Mouse (Mus musculus) thymus, adult 2 months (tissue): ENCODE data around the gene Platr17.

Experiments
- CTCF ChIP-seq: fragments of 200-500 bp; IDR thresholded peaks from 2 replicates; pipeline ENCODE4 v1.5.1; 2012; ENCODE audit warnings: mild to moderate bottlenecking, control low read depth, low read length, moderate library complexity, borderline replicate concordance; ENCODE audit not compliant: control insufficient read depth, poor library complexity, insufficient read depth; ENCODE audit errors: extremely low read depth
- POLR2A ChIP-seq: fragments of 200-500 bp; IDR thresholded peaks from 2 replicates; pipeline ENCODE4 v1.6.1; 2012; ENCODE audit warnings: mild to moderate bottlenecking, low read length, control low read depth, moderate library complexity; ENCODE audit not compliant: control insufficient read depth, poor library complexity, insufficient read depth; ENCODE audit errors: extremely low read depth

DNA sequence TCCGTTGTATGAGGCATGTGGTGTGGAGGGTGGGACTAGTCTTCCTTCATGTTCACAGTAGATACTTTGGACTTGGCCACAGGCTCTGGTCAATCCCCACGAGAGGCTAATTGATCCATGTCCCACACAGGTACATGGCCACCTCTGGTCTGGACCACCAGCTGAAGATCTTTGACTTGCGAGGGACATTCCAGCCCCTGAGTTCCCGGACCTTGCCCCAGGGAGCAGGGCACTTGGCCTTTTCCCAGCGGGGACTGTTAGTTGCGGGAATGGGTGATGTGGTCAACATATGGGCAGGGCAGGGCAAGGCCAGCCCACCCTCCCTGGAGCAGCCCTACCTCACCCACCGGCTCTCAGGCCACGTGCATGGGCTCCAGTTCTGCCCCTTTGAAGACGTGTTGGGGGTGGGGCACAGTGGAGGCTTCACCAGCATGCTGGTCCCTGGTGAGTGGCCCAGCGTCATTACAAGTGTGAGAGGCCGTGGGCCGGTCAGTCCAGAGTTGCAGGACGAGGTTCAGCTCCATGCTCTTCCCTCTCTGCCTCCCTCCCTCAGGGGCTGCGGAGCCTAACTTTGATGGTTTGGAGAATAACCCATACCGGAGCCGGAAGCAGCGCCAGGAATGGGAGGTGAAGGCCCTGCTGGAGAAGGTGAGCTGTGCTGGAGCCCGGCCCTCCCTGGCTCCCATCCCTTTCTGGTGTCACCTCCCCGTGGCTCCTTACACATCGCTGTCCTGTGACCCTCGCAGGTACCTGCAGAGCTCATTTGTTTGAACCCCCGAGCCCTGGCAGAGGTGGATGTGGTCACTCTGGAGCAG lies 43.4 kb downstream of the Platr17 start:
- TF ChIP-seq CTCF (no peak), POLR2A (no peak)
